Mouse (Mus musculus) lung, postnatal 10 days (tissue): ENCODE results near the gene Tnf.

Experiments used
- DNase-seq: peaks from one replicate; pipeline ENCODE4 v3.0.0; 2021

Gene Tnf

GRCm38 (mm10) chr17:35168541-35169207 lies 33.1 kb downstream of the Tnf start:
- peak; percentile 49 for DNase-seq

GRCm38 (mm10) chr17:35167794-35168193 lies 34.0 kb downstream of the Tnf start:
- DNase-seq: no peak

DNA sequence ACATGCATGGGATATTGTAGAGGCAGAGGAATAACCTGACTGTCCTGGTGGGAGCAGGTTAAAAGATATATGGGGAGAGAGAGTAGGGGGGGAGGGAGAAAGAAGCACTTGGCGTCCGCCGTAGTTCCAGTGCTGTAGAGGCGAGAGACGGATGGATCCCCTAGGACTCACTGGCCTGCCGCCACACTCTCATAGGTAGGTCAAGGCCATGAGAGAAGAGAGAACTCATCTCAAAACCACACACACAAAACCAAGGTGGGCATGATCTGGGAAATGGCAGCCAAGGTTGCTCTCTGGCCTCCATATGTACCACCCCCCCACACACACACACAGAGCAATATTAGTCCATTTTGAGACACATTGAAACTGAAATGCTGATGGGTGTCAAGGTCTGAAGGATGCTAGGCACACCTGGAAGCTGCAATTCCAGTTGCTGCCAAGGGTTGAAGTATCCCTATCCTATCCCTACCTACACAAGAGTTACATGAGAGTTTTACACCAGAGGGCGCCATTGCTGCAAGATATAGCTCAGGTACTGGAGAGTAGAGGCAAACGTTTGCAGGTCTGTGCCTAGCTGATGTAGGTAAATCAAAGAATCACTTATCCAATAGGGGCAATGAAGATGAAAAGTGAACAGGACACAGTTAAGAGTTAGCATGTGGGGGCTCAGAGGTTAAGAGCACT lies 35.3 kb downstream of the Tnf start:
- DNase-seq: peak; percentile 79

- DNase-seq: no peak
These were observed 36.2 kb downstream of the Tnf start for GRCm38 (mm10) chr17:35165451-35166155.

DNA sequence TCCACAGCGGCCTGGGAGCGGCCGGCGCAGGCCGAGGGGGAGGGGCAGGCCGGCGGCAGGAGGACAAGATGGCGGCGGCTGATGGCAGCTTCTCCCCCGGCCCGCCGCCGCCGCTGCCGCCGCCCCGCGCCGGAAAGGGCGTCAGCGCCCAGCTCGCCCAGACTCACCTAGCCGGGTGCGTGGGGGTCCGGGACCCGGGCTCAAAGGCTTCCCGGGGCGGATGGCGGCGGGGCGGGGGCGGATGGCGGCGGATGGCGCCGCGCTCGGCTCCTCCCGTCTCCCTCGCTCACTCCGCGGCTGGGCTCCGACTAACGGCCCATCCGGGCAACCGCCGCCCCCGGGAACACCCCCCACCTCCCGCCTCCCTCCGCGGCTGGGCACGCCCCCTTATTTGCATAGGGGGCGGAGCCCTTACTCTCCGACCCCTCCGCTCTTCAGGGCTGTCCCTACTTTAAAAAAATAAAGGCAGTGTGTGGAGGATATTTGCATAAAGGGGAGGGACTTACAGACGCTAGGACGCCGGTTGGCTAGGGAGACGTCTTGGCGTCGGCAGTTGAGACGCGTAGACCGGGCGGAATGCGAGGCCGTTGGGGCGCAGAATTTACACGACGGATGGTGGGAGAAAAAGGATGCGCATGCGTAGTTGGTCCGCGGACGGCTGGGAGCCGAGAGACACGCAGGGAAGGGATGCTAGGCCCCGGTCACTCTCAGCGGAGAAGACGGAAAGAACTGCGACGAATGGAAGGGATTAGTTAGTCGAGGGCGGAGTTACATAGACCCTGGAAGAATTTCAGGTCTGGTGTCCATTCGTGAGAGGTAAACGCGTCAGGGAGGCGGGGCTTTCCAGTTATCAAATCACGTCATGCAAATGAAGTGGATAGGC lies 37.0 kb downstream of the Tnf start, which contains the start of gene Prrc2a:
Gene Prrc2a, minus strand, starts transcription at position 330 of the 883 bp plus-strand sequence.
- DNase-seq: peak; percentile 98

GRCm38 (mm10) chr17:35164218-35164567 lies 37.6 kb downstream of the Tnf start:
- no peak for DNase-seq

DNA sequence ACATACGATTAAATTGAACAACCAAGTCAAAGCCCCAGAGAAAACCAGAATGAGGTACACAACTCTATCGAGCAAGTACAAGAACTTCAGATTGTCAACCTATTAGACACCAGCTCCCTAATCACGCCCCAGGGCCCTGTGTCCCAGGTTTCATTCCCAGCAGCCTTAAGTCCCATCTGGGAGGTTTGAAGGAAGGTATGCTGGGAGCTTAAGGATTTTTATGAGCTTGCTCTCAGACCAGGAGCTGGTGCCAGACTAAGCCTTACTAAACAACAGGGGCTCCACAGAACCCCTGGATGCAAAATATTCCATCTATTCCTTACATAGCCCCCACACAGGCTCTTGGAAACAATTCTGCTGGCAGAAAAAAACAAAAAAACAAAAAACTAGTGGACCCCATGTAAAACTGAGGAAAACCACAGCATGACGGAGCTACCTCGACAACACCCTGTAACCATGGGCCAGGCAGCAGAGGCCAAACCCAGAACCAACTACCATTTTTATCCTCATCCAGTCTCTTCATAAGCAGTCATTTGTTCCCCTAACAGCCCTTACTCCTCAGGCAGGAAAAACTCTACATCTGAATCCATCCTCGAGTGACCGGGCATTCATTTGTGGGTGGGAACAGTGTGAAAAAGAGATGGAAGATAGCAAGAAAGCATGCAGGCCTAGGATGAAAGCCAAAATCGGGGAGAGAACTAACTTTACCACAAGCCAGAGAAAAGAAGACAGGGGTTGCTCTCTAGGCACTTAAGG lies 38.3 kb downstream of the Tnf start:
- no peak for DNase-seq

GRCm38 (mm10) chr17:35162730-35163129 lies 39.1 kb downstream of the Tnf start:
- DNase-seq: peak; percentile 55

DNA sequence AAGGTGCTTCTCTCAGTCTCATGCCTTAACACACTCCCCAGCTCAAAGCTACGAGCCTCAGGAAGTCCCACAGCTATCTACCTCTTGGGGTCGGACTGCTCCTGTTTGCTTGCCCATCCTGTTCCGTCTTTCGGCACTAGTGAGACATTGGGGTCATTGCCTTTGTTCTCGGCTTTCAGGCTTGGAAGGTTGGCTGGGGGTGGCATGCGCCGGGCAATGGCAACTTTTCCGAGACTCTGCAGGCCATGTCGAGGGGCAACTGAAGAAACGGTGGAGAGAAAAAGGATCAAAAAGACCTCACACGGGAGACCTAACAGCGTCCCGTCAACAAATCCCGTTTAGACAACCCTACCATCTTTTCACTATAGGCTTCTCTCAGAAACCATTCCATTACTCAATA lies 39.7 kb downstream of the Tnf start:
- DNase-seq: no peak

- DNase-seq: no peak
These were observed 40.4 kb downstream of the Tnf start for GRCm38 (mm10) chr17:35161421-35161820.

GRCm38 (mm10) chr17:35159638-35160037 lies 42.2 kb downstream of the Tnf start:
- DNase-seq: no peak

DNA sequence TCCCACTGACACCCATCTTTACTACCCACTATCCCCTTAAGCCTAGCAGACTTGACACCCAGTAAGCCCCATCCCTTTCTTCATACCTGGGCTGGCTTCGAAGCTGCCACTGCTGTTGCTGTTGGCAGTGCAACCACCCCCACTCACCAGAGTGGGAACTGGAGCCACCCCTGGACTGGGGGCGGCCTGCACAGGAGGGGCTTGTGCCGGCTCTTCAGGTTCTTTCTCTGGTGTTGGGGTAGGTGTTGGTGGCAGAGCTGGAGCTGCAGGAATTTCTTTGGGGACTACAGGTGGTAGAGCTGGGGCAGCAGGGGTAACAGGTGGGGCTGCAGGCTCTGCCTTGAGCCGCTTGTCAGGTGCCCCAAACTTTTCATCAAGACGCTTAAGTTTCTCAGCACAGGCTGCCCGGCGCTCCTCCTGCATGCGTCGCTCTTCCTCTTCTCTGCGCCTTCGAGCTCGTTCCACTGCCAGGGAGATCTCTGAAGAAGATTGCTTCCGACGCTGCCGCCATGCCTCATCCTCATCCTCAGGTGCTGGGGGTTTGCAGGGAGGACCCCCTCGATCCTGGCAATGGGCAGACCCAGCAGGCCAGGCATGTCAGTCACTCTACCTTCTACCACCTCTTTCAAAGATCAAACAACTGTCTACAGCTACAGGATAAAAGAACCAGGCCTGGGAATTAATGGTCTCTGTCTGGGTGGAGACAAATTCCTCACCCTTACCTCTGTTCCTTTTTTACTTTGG lies 42.8 kb downstream of the Tnf start:
- DNase-seq: no peak

DNA sequence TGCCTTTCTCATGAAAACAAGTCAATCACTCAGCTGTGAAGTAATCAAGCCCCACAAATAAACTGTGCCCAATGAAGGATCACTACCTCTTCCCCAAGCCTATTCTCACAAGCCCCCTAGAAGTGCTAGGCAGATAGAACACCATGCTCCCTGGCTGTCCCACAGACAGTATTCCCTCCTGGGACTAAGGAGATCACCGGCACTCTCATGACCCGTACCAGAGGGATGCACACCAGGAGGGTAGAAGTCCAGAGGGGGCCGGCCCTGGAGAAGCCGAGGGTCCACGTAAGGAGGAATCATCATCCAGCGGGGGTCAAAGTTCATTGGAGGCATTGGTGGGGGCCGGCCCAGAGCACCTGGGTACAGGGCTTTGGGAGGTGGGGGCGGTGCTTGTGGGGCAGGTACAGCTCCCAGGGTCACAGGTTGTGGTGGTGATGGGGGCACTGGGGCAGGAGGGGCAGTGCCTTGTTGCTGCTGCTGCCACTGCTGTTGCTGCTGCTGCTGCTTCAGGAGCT lies 44.1 kb downstream of the Tnf start:
- no peak for DNase-seq

DNA sequence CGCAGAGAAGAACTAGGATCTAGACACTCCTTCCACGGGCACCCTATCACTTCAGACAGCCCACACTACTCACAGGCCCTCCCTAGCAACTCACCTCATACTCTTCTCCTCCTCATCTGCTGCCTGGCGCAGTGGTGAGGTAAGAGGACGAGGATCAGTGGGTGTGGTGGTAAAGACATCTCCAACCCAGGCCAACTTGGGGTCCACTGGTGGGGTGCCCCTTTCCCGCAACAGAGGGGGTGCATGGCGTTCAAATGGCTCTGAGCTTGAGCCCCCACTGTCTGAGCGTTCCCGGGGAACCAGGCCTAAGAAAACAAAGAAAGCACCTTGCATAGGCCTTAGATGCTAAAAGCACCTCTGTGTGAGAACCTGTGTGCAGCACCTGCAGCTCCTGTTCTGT lies 44.6 kb downstream of the Tnf start:
- no peak for DNase-seq

DNA sequence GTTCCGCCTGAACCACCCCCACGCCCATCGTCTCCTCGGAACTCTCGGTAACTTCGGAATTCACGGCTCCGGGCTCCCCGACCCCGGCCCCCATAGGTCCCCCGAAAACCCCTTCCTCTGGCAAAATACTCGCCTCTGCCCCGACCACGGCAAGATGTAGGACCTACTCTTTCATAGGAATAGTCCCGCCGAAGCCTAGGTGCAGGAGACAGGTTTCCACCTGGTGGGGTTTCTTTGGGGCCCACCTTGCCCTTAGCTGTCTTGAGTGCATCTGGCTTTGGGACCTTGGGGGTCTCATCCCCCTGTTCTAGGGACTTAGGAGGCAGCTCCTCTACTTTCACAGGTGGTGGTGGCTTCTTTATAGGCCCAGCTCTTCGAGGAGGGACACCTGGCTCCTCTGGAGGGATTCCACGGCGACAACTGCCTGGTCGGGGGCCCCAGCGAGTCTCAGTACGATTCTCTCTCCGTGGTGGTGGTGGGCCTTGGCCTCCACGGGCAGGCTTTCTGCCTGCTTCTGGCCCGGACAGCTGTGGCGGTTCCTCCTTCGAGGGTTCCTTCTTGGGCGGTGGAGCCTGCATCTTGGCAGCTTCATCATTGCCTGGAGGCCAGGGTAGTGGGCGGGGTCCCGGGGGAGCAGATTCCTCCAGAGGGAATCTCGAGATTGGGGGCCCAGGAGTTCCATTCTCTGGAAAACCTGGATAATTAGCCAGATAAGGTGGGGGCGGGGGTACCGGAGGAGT lies 45.2 kb downstream of the Tnf start:
- no peak for DNase-seq

GRCm38 (mm10) chr17:35155451-35155850 lies 46.4 kb downstream of the Tnf start:
- no peak for DNase-seq

GRCm38 (mm10) chr17:35154616-35155015 lies 47.2 kb downstream of the Tnf start:
- no peak for DNase-seq

GRCm38 (mm10) chr17:35153931-35154330 lies 47.9 kb downstream of the Tnf start:
- DNase-seq: no peak

DNA sequence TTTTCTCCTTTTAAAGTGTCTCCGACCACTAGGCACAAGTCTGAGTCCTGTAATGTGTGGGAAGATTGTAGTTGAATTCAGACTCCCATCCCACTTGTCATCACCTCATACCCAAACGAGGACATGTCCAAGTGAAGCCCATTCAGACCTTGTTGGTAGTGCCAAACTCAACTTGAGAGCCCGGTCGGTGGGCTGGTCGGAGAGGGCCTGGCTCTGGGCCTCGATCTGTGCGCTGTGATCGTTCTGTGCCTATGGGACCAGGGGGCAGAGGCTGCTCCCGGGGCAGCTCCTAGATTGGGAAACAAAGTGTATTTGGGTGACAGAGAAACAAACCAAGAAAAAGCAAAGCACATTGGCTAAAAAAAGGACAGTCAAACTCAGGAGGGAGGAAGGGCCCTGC lies 48.7 kb downstream of the Tnf start:
- DNase-seq: no peak

DNA sequence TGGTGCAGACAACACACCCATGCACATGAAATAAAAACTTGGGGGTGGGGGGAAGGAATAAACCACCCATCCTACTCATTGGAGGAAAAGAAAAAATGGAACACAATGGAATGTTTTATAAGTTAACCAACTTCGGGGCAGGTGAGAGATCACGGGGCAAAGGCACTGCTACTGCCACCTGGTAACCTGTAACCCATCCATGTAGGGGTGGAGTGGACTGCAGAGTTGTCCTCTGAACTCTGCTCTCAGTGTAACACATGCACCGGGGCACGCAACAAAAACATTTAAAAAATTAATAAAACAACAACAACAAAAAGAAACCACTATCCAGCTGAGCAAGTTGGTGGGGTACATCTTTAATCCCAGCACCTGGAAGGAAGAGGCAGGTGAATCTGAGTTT lies 49.7 kb downstream of the Tnf start:
- DNase-seq: no peak
